Mouse (Mus musculus) heart, postnatal 0 days (tissue): Measurements from ENCODE around the gene Aurkaip1. TPM values are rescaled to one million over a fixed set of nuclear protein-coding genes. Genes with fewer than 3 reads are reported as not detected.
A peak's percentile ranks its signal among the peaks of the same experiment; 100 is the strongest.

Source experiments
- ATAC-seq: fragments of 200-750 bp; cut with Nextera tagmentation; 2 replicates; pipeline ENCODE4 v1.8.0; 2017; ENCODE audit warnings: low read depth, moderate number of reproducible peaks, moderate library complexity; ENCODE audit not compliant: insufficient read depth
- DNase-seq: peaks from one replicate; pipeline ENCODE4 v3.0.0-alpha.2; 2016; ENCODE audit warnings: low spot score
- H3K27ac ChIP-seq: fragments of 300-500 bp; sonication (generic); 2 replicates; pipeline ENCODE4 v1.5.1; 2014; ENCODE audit warnings: low read depth, mild to moderate bottlenecking
- H3K27me3 ChIP-seq: fragments of 300-500 bp; sonication (generic); 2 replicates; pipeline ENCODE4 v1.6.1; 2014; ENCODE audit warnings: low read length, mixed read lengths; ENCODE audit not compliant: control insufficient read depth, insufficient read depth
- H3K36me3 ChIP-seq: fragments of 300-500 bp; sonication (generic); replicated peaks from 2 replicates; pipeline ENCODE4 v1.6.1; 2014; ENCODE audit warnings: low read length, mixed read lengths; ENCODE audit not compliant: control insufficient read depth, insufficient read depth
- H3K4me1 ChIP-seq: fragments of 300-500 bp; sonication (generic); 2 replicates; pipeline ENCODE4 v1.6.1; 2014; ENCODE audit warnings: antibody characterized with exemption; ENCODE audit not compliant: control insufficient read depth, insufficient read depth
- H3K4me2 ChIP-seq: fragments of 300-500 bp; sonication (generic); 2 replicates; pipeline ENCODE4 v1.6.1; 2014; ENCODE audit warnings: low read depth, mild to moderate bottlenecking, low read length, moderate library complexity
- H3K4me3 ChIP-seq: fragments of 300-500 bp; sonication (generic); 2 replicates; pipeline ENCODE4 v1.5.1; 2014; ENCODE audit warnings: low read depth, low read length
- H3K9ac ChIP-seq: fragments of 300-500 bp; sonication (generic); replicated peaks from 2 replicates; pipeline ENCODE4 v1.6.1; 2014; ENCODE audit warnings: low read depth, low read length, mixed read lengths
- H3K9me3 ChIP-seq: fragments of 300-500 bp; sonication (generic); replicated peaks from 2 replicates; pipeline ENCODE4 v1.6.1; 2016; ENCODE audit warnings: low read length; ENCODE audit not compliant: control insufficient read depth
- CTCF ChIP-seq: IDR thresholded peaks from 2 replicates; pipeline ENCODE4 v1.5.1; 2016; ENCODE audit warnings: antibody characterized with exemption, control low read depth, low read depth
- EP300 ChIP-seq: IDR thresholded peaks from 2 replicates; pipeline ENCODE4 v1.6.1; 2016; ENCODE audit warnings: antibody characterized with exemption, low read depth
- WGBS: fragments of 180-500 bp; shearing (Covaris S2); extraction: QIAGEN DNeasy Blood & Tissue Kit; methylation state at CpG from one replicate; pipeline ENCODE4 v1.1.7; 2014; 5-methylcytosine and 5-hydroxymethylcytosine counted together
- polyA plus RNA-seq: library from polyadenylated mRNA; unstranded; fragments of >200 nt; fragmentation: Nextera tagmentation; extraction: Ambion mirVana; gene quantifications from 2 replicates; pipeline ENCODE4 v1.2.1, GENCODE M21; 2015
- total RNA-seq: library from RNA; depleted of rRNA; stranded (reverse); fragments of >200 nt; gene quantifications from 2 replicates; pipeline ENCODE4 v1.2.3, GENCODE M21; 2014; ENCODE audit warnings: low replicate concordance

Aurkaip1 gene
- total and polyA plus RNA-seq, 2 experiments from 2014 or later = 122 to 155 TPM

DNA sequence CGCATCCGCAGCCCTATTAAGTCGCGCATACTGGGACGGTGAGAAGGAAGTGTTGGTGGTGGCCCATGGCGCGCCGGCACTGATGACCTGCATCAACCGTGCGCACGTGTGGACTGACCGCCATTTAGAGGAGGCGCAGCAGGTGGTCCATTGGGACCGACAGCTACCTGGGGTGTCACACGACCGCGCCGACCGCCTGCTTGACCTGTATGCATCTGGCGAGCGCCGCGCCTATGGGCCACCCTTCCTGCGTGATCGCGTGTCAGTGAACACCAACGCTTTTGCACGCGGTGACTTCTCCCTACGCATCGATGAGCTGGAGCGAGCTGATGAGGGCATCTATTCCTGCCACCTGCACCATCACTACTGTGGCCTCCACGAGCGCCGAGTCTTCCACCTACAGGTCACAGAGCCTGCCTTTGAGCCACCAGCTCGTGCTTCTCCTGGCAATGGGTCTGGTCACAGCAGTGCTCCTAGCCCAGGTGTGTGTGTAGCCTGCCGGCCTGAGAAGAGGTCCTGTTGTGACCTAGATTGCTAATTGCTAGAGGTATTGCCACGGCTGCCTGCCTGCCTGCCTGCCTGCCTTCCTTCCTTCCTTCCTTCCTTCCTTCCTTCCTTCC is 10.7 kb downstream of the Aurkaip1 start:
- no peak for ATAC-seq
- 54% methylated on average over 38 of the region's 38 CpGs for WGBS
- no peaks in the 10 kb centered on the region for H3K36me3 ChIP-seq
- TF ChIP-seq EP300 (no peak), CTCF (no peak)
- no peaks in the 10 kb centered on the region for H3K9me3 ChIP-seq
- H3K4me2 ChIP-seq = peak overlapping the region; percentile 66
- DNase-seq = no peak
- no peak overlapping the region for H3K9ac ChIP-seq
- H3K27me3 ChIP-seq = 0 out of 2 replicates have a peak, but pooled peaks cover 6% of the 10 kb centered on the region
- H3K27ac ChIP-seq = no peak overlapping the region
- peak overlapping the region; percentile 46; the same call in 1 of the 2 replicates for H3K4me3 ChIP-seq
- peaks cover 18% of the 10 kb centered on the region; the same call in 1 of the 2 replicates for H3K4me1 ChIP-seq

DNA sequence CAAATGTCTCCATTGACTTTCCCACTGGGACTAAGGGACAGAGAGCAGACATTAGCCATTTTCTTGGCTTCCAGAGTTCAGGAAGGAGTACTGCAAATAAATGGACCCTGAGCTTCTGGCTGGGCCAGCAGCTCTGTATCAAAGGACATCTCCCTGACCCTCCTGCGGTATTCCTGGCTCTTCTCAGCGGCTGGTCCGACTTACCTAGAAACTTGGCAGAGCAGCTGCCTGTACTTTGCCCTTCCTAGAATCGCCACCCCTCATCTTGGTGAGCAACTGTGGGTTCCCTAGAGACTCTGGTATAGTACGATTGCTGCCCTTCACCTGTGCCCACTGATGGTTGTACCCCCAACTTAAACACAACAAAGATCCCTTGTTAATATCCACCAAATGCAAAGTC is 12.2 kb downstream of the Aurkaip1 start:
- Histone ChIP-seq H3K27me3 (0 out of 2 replicates have a peak, but pooled peaks cover 6% of the 10 kb centered on the region), H3K4me1 (peaks cover 20% of the 10 kb centered on the region), H3K9ac (no peak overlapping the region), H3K4me3 (no peak overlapping the region), H3K27ac (no peak overlapping the region), H3K36me3 (no peaks in the 10 kb centered on the region), H3K9me3 (no peaks in the 10 kb centered on the region), H3K4me2 (no peak overlapping the region)
- TF ChIP-seq EP300 = no peak
- no peak for TF ChIP-seq CTCF
- DNase-seq (no peak), ATAC-seq (no peak)
- 82% methylated on average over 5 of the region's 5 CpGs for WGBS

DNA sequence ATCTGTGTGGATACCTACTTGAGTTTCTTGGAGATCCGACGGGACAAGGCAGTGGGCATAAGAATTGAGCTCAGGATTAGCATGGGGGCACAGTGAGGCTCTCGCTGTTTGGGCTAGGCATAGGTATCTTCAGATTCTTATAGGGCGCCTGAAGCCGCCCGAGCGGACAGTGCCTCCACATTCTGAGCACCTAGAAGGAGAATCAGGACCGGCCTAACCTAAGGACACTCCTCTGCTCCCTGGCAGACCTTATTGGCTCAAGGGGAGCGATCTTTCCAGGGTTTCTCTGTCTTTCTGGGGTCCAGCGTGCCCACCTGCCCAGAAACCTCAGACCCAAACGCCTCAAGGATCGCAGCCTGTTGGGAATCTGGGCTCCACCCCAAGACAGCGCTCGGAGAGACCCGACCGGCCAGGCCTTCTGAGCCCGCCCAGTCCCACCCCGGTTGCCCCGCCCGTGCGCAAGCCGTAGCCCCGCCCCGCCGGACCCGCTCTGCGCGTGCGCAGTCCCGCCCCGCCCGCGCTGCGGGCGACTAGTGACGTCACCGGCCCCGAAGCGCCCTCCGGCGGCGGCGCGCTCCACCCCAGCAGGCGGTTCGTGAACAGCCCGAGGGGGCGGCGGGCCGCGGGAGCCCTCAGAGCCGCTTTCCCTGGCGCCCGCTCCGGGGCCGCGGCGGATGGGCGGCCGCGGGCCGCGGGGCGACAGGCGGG is 16.0 kb downstream of the Aurkaip1 start, which contains the start of gene Dvl1:
TSS of gene Dvl1 (plus strand) at position 532 of the 708 bp plus-strand sequence.
- DNase-seq (peak; percentile 88), ATAC-seq (peak; percentile 94)
- peak; percentile 39 for TF ChIP-seq CTCF
- no peak for TF ChIP-seq EP300
- no peaks in the 10 kb centered on the region for H3K36me3 ChIP-seq
- peak within 1 kb of the TSS; percentile 74 for H3K4me2 ChIP-seq
- 2% methylated on average over 43 of the region's 65 CpGs for WGBS
- H3K9me3 ChIP-seq = no peaks in the 10 kb centered on the region
- H3K27me3 ChIP-seq = no peaks in the 10 kb centered on the region
- peak within 1 kb of the TSS; percentile 49 for H3K27ac ChIP-seq
- H3K9ac ChIP-seq = peak within 1 kb of the TSS; percentile 80
- H3K4me1 ChIP-seq = peaks cover 16% of the 10 kb centered on the region
- H3K4me3 ChIP-seq = peak within 1 kb of the TSS; percentile 63

DNA sequence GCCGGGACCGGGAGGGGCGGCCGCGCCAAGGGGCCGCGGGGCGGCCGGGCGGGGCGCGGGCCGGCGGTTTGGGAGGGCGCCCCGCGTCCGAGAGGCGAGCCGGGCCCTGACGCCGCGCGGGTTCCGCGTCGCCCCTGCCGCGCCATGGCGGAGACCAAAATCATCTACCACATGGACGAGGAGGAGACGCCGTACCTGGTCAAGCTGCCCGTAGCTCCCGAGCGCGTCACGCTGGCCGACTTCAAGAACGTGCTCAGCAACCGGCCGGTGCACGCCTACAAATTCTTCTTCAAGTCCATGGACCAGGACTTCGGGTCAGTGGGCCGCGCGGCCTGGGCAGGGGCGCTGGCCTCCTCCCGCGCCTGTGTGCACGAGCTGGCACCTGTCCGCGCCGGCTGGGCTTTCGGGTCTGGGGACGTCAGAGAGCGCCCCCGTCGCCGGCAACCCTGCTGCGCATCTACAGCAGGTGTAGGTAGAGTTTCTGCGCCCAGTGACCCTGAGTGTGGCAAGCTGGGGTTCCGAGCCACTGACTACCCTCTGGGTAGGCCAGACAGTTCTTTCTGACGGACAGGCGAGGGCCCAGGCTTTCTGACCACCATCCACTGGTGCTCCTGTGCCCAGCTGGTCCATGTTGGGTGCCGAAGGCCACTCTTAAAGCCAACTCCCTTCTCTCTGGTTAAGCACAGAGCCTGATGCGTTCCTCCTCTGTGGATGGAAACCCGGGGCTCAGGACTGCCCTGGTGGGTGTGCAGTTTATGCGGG is 16.7 kb downstream of the Aurkaip1 start:
- no peaks in the 10 kb centered on the region for H3K9me3 ChIP-seq
- no peak for TF ChIP-seq CTCF
- no peak for TF ChIP-seq EP300
- H3K4me3 ChIP-seq = peak overlapping the region; percentile 63
- DNase-seq = peak; percentile 11
- no peaks in the 10 kb centered on the region for H3K27me3 ChIP-seq
- ATAC-seq = peak; percentile 46
- WGBS = 2% methylated on average over 55 of the region's 69 CpGs
- peak overlapping the region; percentile 49 for H3K27ac ChIP-seq
- H3K4me2 ChIP-seq = peak overlapping the region; percentile 74
- H3K9ac ChIP-seq = peak overlapping the region; percentile 80
- peaks cover 16% of the 10 kb centered on the region for H3K4me1 ChIP-seq
- H3K36me3 ChIP-seq = no peaks in the 10 kb centered on the region

DNA sequence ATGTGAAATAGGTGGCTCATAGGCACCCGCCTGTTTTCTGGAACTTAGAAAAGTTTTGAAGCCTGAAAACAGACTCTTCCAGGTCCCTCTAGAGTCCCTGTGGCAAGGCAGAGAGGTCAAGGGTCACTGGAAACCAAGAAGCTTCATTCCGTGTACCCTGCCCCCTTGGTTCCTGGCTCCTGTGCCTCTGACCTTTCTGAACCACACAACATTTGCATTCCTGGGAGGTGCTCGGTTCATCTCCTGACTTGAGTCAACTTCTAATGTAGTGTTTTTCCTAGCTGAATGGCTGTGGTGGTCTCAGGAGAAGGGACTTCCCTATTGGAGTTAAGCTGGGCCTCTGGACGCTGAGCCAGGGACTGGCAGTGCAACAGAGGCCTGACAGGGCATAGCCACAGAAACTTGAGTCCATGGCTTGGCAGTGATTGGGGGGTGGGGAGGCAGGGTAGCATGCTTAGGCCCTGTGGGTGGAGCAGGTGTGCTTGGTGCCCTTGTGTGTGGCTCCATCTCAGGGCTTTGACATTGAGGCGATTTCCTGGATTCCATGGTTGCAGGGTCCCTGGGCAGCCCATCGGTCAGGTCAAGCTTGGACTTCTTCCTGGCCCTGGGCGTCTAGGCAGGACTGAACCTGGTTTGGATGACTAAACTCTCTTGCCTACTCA is 17.5 kb downstream of the Aurkaip1 start:
- ATAC-seq (no peak), DNase-seq (peak; percentile 4)
- H3K4me3 ChIP-seq = peak overlapping the region; percentile 63
- no peaks in the 10 kb centered on the region for H3K36me3 ChIP-seq
- no peaks in the 10 kb centered on the region for H3K9me3 ChIP-seq
- H3K27me3 ChIP-seq = no peaks in the 10 kb centered on the region
- 65% methylated on average over 7 of the region's 7 CpGs for WGBS
- no peak overlapping the region for H3K27ac ChIP-seq
- H3K9ac ChIP-seq = 0 out of 2 replicates have a peak overlapping the region, but pooled peaks have one; percentile 80
- H3K4me2 ChIP-seq = peak overlapping the region; percentile 74
- peaks cover 16% of the 10 kb centered on the region for H3K4me1 ChIP-seq
- no peak for TF ChIP-seq CTCF
- no peak for TF ChIP-seq EP300
